Mouse (Mus musculus): ENCODE measurements at regions not wholly inside any gene's neighbourhood (a gene's known extent, or its start where the extent isn't known, plus 50 kb on each side); places are given as distances from the start of the nearest gene placed in this dataset.
A peak's percentile ranks its signal among the peaks of the same experiment; 100 is the strongest.
"Not testable (repeated sequence)": the region's sequence is repeated elsewhere in the genome, so short reads cannot be mapped to it uniquely, and the experiment has no call there.

DNA sequence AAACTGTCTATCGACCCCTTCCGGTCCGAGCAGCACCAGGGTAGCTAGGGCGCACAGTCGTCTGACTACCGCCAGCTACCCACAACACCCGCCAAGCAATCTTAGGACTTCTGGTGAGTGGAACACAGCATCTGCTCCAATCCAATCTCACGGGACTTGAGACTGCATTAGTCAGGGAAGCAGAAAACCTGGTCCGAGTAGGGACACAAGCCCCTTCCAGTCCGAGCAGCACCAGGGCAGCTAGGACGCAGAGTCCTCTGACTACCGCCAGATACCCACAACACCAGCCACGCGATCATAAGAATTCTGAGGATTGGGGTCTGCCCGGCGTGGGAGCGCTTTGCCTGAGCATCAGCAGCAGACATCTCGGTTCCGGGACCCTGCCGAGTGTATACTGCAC lies 79.6 kb downstream of the Gm10715 start:
- not testable (repeated sequence) for DNase-seq

DNA sequence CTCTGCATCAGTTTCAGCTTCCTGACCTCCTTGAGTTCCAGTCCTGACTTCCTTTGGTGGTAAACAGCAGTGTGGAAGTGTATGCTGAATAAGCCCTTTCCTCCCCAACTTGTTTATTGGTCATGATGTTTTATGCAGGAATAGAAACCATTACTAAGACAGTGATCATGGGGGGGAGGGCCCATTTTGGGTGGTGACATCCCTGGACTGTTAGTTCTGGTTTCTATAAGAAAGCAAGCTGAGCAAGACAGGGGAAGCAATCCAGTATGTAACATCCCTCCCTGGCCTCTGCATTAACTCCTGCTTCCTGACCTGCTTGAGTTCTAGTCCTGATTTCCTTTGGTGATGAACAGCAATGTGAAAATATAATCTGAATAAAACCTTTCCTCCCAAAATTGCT lies 124.5 kb downstream of the Gm10715 start:
- DNase-seq: no peak

DNA sequence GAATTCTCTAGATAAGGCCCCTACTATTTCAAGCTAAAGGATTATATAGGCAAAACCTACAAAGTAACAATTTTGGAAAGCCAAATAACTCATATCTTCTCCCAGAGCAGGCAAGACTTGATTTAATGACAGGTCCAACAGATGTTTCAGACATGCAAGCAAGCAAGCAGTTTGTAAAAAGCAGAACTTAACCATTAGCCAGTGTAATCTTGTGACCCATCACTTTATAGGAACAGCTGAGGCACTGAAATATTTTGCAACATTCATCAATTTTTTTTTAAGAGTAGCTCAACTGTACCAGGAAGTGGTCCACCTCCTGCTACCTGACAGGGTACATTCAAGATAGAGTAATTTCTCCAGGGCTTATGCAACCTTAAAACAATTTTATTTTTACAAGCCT lies 147.7 kb downstream of the Gm10715 start:
- DNase-seq: no peak

DNA sequence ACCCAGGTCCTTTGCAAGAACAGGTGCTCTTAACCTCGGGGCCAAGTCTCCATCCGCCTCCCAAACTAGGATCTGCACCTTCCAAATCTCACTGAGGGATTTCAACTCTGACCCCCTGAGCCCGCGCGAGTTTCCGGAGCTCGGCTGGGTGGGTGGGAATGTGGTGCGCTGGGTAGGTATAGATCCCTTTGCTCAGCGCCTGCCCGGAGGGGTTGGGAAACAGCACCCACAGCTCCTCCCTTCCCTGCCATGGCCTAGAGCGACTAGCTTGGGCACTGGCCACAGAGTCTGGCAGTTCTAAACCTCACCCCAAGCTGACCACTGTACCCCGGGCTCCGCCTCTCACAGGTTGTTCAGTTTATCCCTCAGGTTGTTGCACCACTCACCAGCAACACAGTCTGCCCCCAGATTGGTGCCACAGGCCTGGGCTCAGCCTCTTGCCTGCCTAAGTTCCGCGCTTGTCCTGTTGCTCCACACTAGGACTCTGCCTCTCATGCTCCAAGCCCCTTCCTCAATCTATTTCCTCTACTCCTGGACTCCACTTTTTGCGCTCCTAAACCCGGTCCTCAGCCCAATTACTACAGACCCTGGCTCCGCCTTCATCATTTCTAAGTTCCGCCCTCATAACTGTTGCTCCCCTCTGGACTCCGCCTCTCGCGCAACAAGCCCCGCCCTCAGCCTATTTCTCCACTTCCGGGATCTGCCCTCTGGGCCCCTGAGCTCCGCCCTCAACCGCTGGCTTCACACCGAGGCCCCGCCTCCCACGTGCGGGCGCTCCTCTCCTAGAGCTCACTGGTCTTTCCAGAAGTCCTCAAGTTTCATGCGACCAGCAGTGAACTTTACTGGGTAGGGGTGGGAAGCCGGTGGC lies 135.6 kb upstream of the Alkbh8 start:
- DNase-seq: no peak

GRCm38 (mm10) chr9:3200019-3200347 lies 135.0 kb upstream of the Alkbh8 start:
- not testable (repeated sequence) for DNase-seq

DNA sequence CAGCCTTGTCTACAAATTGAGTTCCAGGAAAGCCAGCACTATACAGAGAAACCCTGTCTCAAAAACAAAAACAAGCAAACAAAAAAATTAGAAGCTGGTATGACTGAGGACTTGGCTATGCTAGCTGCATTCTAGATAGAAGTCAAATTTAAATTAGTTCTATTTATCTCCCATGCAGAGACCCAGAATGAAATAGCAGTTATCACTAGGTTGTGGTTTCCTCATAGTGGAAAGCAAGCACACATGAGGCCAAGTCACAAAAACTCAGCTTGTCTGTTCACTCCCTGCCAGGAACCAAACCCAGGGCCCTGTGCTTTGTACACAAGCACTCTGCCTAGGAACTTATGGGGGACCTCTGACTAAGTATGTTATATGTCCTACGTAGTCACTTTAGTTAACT lies 126.8 kb upstream of the Alkbh8 start:
- not testable (repeated sequence) for DNase-seq

- DNase-seq: peak; percentile 59
These were observed 76.3 kb upstream of the Alkbh8 start for GRCm38 (mm10) chr9:3258396-3259300.

GRCm38 (mm10) chr9:3260181-3260580 lies 74.8 kb upstream of the Alkbh8 start:
- DNase-seq: no peak

DNA sequence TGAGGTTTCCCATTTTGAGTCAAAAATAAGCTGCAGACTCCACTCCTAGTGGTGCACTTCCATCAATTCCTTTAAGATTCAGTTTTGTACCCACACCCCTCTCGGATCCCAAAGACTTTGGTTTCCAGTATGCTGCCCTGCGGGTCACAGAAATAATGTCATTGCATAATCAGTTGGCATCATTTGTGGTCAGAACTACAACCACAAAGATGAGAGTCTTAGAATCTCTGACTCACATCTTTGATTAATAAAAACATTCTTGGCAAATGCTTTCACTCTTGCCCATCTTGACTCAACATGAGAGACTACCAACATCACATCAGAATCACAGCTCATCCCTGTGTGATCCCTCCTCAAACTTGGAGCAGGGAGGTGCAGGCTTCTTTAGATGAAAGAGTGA lies 74.1 kb upstream of the Alkbh8 start:
- no peak for DNase-seq

- DNase-seq: no peak
These were observed 70.5 kb upstream of the Alkbh8 start for GRCm38 (mm10) chr9:3264467-3264866.

GRCm38 (mm10) chr9:3280496-3280895 lies 54.4 kb upstream of the Alkbh8 start:
- DNase-seq: not testable (repeated sequence)

GRCm38 (mm10) chr9:3281906-3282305 lies 53.0 kb upstream of the Alkbh8 start:
- not testable (repeated sequence) for DNase-seq

- DNase-seq: not testable (repeated sequence)
These were observed 51.6 kb upstream of the Alkbh8 start for GRCm38 (mm10) chr9:3283381-3283780.
